In the genomic region with DNA sequence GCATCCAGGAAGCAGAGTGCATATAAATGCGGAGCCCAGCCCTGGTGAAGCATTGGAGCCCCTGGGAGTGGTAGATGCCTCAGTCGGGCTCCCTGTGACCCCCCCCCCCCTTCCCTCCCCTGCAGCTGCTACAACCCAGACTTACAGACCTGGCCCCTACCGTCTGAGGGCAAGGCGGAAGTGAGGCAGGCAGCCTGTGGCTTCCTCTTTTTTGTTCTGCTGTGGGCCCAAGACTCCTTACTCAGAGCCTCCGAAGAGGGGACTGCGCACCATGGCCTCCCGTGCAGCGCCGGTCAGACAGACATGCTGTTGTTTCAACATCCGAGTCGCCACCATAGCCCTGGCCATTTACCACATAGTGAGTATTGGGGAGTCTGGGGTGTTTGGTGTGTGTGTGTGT, we compare ENCODE assay signal across 8 mouse cellular contexts. TPM values are rescaled to one million over a fixed set of nuclear protein-coding genes. Genes with fewer than 3 reads are reported as not detected.
DNase-seq lines count a peak whose midpoint lies in the region; ATAC-seq and TF ChIP-seq lines count a peak whose summit lies in the region.

A gene (plus strand): TSS at position 49 of the 400 bp plus-strand sequence.

- no peaks in the 10 kb centered on the region for H3K27me3 ChIP-seq in intestine, embryonic 16.5 days (replicated peaks; ENCODE audit: control insufficient read depth, insufficient read depth, low read length)
- H3K27me3 ChIP-seq in liver, embryonic 14.5 days (ENCODE audit: control insufficient read depth, insufficient read depth, low read length): no peaks in the 10 kb centered on the region
- no peaks in the 10 kb centered on the region for H3K27me3 ChIP-seq in neural tube, embryonic 12.5 days (replicated peaks)

- H3K4me1 ChIP-seq in intestine, embryonic 16.5 days (ENCODE audit: control insufficient read depth, insufficient read depth, low read length): no peaks in the 10 kb centered on the region
- H3K4me1 ChIP-seq in liver, embryonic 14.5 days (replicated peaks; ENCODE audit: control insufficient read depth in 2 of 2, insufficient read depth in 2 of 2, low read length in 1 of 2): peaks cover 0 to 15% of the 10 kb centered on the region in 2 experiments; a peak in 3 of 4 replicates
- peaks cover 4% of the 10 kb centered on the region; the same call in 1 of the 2 replicates for H3K4me1 ChIP-seq in neural tube, embryonic 12.5 days

- TF ChIP-seq CTCF in liver, embryonic 14.5 days (IDR thresholded peaks at IDR 0.05; ENCODE audit: low read depth): no peak

- no peak for TF ChIP-seq EP300 in liver, embryonic 14.5 days (IDR thresholded peaks at IDR 0.05; ENCODE audit: low read depth)

- H3K9ac ChIP-seq in intestine, embryonic 16.5 days (ENCODE audit: low read depth, low read length): 0 out of 2 replicates have a peak within 1 kb of the TSS, but pooled peaks have one; percentile 3
- H3K9ac ChIP-seq in liver, embryonic 14.5 days (replicated peaks): peak within 1 kb of the TSS; percentile 1; the same call in 1 of the 2 replicates
- H3K9ac ChIP-seq in neural tube, embryonic 12.5 days: no peak within 1 kb of the TSS

- no peak within 1 kb of the TSS for H3K4me2 ChIP-seq in intestine, embryonic 16.5 days (ENCODE audit: low read depth, low read length)
- H3K4me2 ChIP-seq in liver, embryonic 14.5 days (ENCODE audit: low read depth): peak within 1 kb of the TSS; percentile 18; the same call in 1 of the 2 replicates
- no peak within 1 kb of the TSS for H3K4me2 ChIP-seq in neural tube, embryonic 12.5 days (replicated peaks)

- H3K27ac ChIP-seq in intestine, embryonic 16.5 days (ENCODE audit: low read length): no peak within 1 kb of the TSS
- H3K27ac ChIP-seq in liver, embryonic 14.5 days: peak within 1 kb of the TSS; percentile 25; the same call in 1 of the 2 replicates
- no peak within 1 kb of the TSS for H3K27ac ChIP-seq in neural tube, embryonic 12.5 days

- WGBS in intestine, embryonic 16.5 days: 63% methylated on average over 11 of the region's 11 CpGs
- 8% methylated on average over 11 of the region's 11 CpGs for WGBS in liver, embryonic 14.5 days (ENCODE audit: insufficient replicate concordance)
- WGBS in neural tube, embryonic 12.5 days: 67% methylated on average over 11 of the region's 11 CpGs

- no peaks in the 10 kb centered on the region for H3K36me3 ChIP-seq in intestine, embryonic 16.5 days (ENCODE audit: control insufficient read depth, insufficient read depth, low read length)
- H3K36me3 ChIP-seq in liver, embryonic 14.5 days (replicated peaks; ENCODE audit: control insufficient read depth, insufficient read depth, low read depth): no peaks in the 10 kb centered on the region
- no peaks in the 10 kb centered on the region for H3K36me3 ChIP-seq in neural tube, embryonic 12.5 days

- no peaks in the 10 kb centered on the region for H3K9me3 ChIP-seq in intestine, embryonic 16.5 days (ENCODE audit: control insufficient read depth, low read length)
- no peaks in the 10 kb centered on the region for H3K9me3 ChIP-seq in liver, embryonic 14.5 days (ENCODE audit: control insufficient read depth, low read length)
- H3K9me3 ChIP-seq in neural tube, embryonic 12.5 days: no peaks in the 10 kb centered on the region

- ATAC-seq in granulocyte monocyte progenitor cell, adult 5-6 weeks (replicated peaks; ENCODE audit: poor library complexity, severe bottlenecking): peak; percentile 58
- ATAC-seq in intestine, embryonic 16.5 days: peak; percentile 26; the same call in 1 of the 2 replicates
- ATAC-seq in liver, embryonic 14.5 days (ENCODE audit: insufficient read depth): 0 out of 2 replicates have a peak, but pooled peaks have one; percentile 19
- no peak for ATAC-seq in neural tube, embryonic 12.5 days (ENCODE audit: low FRiP score, low read depth)

- DNase-seq in CD8-positive naive resting alpha-beta T cell, adult 2 months (ENCODE audit: low read depth in 2 of 2, low spot score in 2 of 2): peak; percentile 58 to 68
- peak; percentile 19 for DNase-seq in adrenal gland, adult 2 months
- peak in 1 of 3 experiments; percentile 23 for DNase-seq in liver, embryonic 14.5 days (ENCODE audit: low read depth in 3 of 3, low spot score in 3 of 3)
- DNase-seq in frontal cortex, postnatal 25 days (ENCODE audit: low spot score in 2 of 2): no peak
- no peak for DNase-seq in right cerebral cortex, postnatal 36 days (ENCODE audit: low spot score in 2 of 2)

- H3K4me3 ChIP-seq in intestine, embryonic 16.5 days (ENCODE audit: low read length): no peak within 1 kb of the TSS; the same call in 1 of the 2 replicates
- H3K4me3 ChIP-seq in liver, embryonic 14.5 days (ENCODE audit: insufficient read depth in 1 of 2, low read depth in 2 of 2, low read length in 2 of 2): peak within 1 kb of the TSS; percentile 32 to 57
- H3K4me3 ChIP-seq in neural tube, embryonic 12.5 days: no peak within 1 kb of the TSS

RNA-seq across cellular contexts. Expression of the gene that starts here (rescaled TPM):
- 10 to 100 TPM; 30.8 to 36.8 TPM for total RNA-seq in adrenal gland, adult 2 months (2021)
- 72.4 and 79.8 TPM in 2 replicates for polyA plus RNA-seq in adrenal gland, adult 2 months (2012; rRNA removed)
- total RNA-seq in granulocyte monocyte progenitor cell, adult 5-6 weeks (2014; fragmentation: Nextera tagmentation): 561 and 568 TPM in 2 replicates
- 131 and 136 TPM in 2 replicates for total RNA-seq in granulocyte monocyte progenitor cell, adult 5-6 weeks (2017)
- 33.1 and 38.7 TPM in 2 replicates for polyA plus RNA-seq in intestine, embryonic 16.5 days (2015; fragmentation: Nextera tagmentation; extraction: Ambion mirVana)
- polyA plus RNA-seq in liver, embryonic 14.5 days (2012; rRNA removed): 31.0 and 47.7 TPM in 2 replicates
- polyA plus RNA-seq in liver, embryonic 14.5 days (2014; fragmentation: Nextera tagmentation; extraction: Ambion mirVana): 59.4 and 64.3 TPM in 2 replicates
- polyA plus RNA-seq in neural tube, embryonic 12.5 days (2016; fragmentation: Nextera tagmentation; extraction: Ambion mirVana): 23.0 and 25.2 TPM in 2 replicates

Comparison
In these comparisons a context has a peak if more than half of its experiments do, and no peak if none do; other contexts are left out.
1. DNase-seq: peak in CD8-positive naive resting alpha-beta T cell, adult 2 months (2 of 2) and adrenal gland, adult 2 months (single experiment); none in frontal cortex, postnatal 25 days (0 of 2) and right cerebral cortex, postnatal 36 days (0 of 2).
2. H3K4me3 ChIP-seq: peak in liver, embryonic 14.5 days (2 of 2); none in intestine, embryonic 16.5 days (single experiment) and neural tube, embryonic 12.5 days (single experiment).